Mouse (Mus musculus): ENCODE data around the gene Tmem239. TPM values are rescaled to one million over a fixed set of nuclear protein-coding genes. Genes with fewer than 3 reads are reported as not detected.

Tmem239 gene
- polyA plus RNA-seq, 1 experiment from 2014 or later, result not detected

DNA sequence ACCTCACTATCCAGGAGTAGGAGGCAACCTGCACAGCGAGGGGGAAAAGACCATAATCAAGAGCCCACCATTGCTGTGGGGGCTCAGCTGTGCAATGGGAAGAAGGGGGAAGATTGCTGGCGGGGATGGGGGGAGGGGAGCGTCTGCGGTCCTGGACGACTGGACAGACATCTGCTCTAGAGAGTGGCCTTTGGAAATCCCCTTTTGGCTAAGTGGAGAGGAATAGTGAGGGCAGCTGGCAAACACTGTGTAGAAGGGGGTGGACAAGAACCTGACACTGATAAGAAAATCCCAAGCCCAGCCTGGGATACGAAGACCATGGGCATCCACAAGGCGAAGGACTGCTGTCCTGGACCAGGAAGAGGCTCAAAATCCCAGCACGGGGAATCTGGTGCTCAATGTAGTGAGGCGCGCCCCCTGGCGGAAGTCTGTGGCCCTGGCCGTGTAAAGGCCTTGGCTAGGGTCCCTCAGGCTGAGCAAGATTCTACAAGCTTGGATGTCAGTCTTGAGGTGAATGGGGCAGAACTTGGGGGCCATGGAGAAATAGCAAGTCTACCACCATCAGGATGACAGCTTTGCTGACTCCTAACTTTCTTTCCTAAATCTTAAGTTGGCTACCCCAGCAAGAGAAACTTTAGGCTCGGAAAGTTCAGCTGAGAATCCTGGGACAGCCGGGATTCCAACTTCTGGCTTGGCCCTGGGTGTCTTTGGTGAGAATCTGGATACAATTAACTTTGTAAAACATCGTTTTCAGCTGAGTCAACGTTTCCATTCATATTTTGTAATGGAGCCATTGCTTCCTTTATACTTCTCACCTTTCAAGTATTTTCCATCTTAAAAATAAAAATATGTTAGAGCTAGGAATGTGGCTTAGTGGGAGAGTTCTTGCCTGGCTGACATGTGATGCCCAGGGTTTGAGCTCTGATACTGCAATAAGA lies 5.5 kb downstream of the Tmem239 start:
- Histone ChIP-seq H3K4me3 (ENCODE audit: control insufficient read depth in 1 of 2, insufficient read depth in 1 of 2, low read depth in 1 of 2, low read length in 2 of 2) (no peak overlapping the region), H3K9ac (ENCODE audit: low read length) (no peak overlapping the region), H3K27ac (replicated peaks in 1 of 2; ENCODE audit: control insufficient read depth in 1 of 2, insufficient read depth in 1 of 2, low read depth in 2 of 2, low read length in 2 of 2) (no peak overlapping the region), H3K27me3 (ENCODE audit: control insufficient read depth, insufficient read depth, low read length) (no peaks in the 10 kb centered on the region), H3K4me1 (ENCODE audit: control insufficient read depth in 2 of 2, insufficient read depth in 2 of 2, low read length in 2 of 2) (no peaks in the 10 kb centered on the region), H3K36me3 (ENCODE audit: control insufficient read depth, insufficient read depth, low read length) (no peaks in the 10 kb centered on the region), H3K9me3 (ENCODE audit: control insufficient read depth, low read length) (no peaks in the 10 kb centered on the region), H3K4me2 (ENCODE audit: low read length) (no peak overlapping the region)
- 33% methylated on average over 16 of the region's 16 CpGs for WGBS
- ATAC-seq (ENCODE audit: insufficient number of reproducible peaks, insufficient read depth, low FRiP score, low read depth), result no peak

DNA sequence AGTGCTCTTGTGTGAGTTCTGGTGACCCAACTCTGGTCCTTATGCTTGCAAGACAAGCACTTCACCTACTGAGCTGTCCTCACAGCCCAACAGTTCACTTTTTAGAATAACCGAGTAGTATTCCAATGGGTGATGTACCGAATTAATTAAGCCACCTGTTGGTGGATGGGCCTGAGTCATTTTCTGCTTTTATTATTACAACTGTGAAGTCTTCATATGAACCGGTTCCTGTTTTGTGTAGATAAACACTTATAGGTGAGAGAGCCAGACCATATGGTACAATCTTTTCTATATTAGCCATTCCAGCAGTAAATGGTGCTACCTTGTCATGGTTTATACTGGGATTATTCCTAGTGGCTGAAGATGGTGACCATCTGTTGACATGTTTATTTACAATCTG lies 6.5 kb downstream of the Tmem239 start:
- no peaks in the 10 kb centered on the region for H3K9me3 ChIP-seq (ENCODE audit: control insufficient read depth, low read length)
- no peak overlapping the region for H3K27ac ChIP-seq (replicated peaks in 1 of 2; ENCODE audit: control insufficient read depth in 1 of 2, insufficient read depth in 1 of 2, low read depth in 2 of 2, low read length in 2 of 2)
- H3K36me3 ChIP-seq (ENCODE audit: control insufficient read depth, insufficient read depth, low read length), result no peaks in the 10 kb centered on the region; the same call in 1 of the 2 replicates
- H3K27me3 ChIP-seq (ENCODE audit: control insufficient read depth, insufficient read depth, low read length), result no peaks in the 10 kb centered on the region
- 76% methylated on average over 3 of the region's 3 CpGs for WGBS
- no peak overlapping the region for H3K4me2 ChIP-seq (ENCODE audit: low read length)
- no peak overlapping the region for H3K9ac ChIP-seq (ENCODE audit: low read length)
- no peak for ATAC-seq (ENCODE audit: insufficient number of reproducible peaks, insufficient read depth, low FRiP score, low read depth)
- H3K4me1 ChIP-seq (ENCODE audit: control insufficient read depth in 2 of 2, insufficient read depth in 2 of 2, low read length in 2 of 2), result no peaks in the 10 kb centered on the region
- H3K4me3 ChIP-seq (ENCODE audit: control insufficient read depth in 1 of 2, insufficient read depth in 1 of 2, low read depth in 1 of 2, low read length in 2 of 2), result no peak overlapping the region

DNA sequence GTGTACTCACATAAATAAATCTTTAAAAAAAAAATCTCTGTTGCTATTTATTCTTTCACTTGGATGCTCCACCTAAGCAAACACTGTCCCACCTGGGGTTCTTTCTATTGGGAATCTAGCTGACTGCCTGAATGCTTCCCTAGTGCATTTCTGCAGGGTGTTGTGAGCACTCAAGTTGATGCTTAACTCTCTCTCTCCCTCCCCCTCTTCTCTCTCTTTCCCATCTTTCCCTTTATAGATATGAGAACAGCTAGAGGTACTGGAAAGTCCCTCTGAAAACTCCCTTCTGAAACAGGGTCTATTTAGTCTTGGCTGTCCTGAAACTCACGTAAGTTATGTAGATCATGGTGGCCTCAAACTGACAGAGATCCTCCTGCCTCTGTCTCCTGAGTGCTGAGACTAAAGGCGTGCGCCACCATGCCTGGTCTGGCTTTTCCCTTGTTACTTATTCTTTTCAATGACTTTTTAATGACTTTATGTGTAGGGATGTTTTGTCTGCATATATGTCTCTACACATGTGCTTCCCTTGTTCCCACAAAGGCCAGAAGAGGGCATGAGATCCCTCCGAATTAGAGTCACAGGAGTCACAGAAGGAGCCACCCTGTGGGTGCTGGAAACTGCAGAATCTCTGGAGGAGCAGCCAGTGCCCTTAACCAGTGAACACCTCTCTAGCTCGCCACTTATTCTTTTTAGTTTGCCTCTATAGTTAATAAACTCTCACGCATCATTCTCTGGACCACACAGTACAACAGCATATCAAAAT lies 8.0 kb downstream of the Tmem239 start:
- Histone ChIP-seq H3K9me3 (ENCODE audit: control insufficient read depth, low read length) (no peaks in the 10 kb centered on the region), H3K4me2 (ENCODE audit: low read length) (no peak overlapping the region), H3K27ac (replicated peaks in 1 of 2; ENCODE audit: control insufficient read depth in 1 of 2, insufficient read depth in 1 of 2, low read depth in 2 of 2, low read length in 2 of 2) (no peak overlapping the region), H3K27me3 (ENCODE audit: control insufficient read depth, insufficient read depth, low read length) (no peaks in the 10 kb centered on the region), H3K4me1 (ENCODE audit: control insufficient read depth in 2 of 2, insufficient read depth in 2 of 2, low read length in 2 of 2) (no peaks in the 10 kb centered on the region), H3K4me3 (ENCODE audit: control insufficient read depth in 1 of 2, insufficient read depth in 1 of 2, low read depth in 1 of 2, low read length in 2 of 2) (no peak overlapping the region), H3K9ac (ENCODE audit: low read length) (no peak overlapping the region), H3K36me3 (ENCODE audit: control insufficient read depth, insufficient read depth, low read length) (peaks cover 9% of the 10 kb centered on the region; the same call in 1 of the 2 replicates)
- ATAC-seq (ENCODE audit: insufficient number of reproducible peaks, insufficient read depth, low FRiP score, low read depth), result no peak
- 70% methylated on average over 6 of the region's 6 CpGs for WGBS

DNA sequence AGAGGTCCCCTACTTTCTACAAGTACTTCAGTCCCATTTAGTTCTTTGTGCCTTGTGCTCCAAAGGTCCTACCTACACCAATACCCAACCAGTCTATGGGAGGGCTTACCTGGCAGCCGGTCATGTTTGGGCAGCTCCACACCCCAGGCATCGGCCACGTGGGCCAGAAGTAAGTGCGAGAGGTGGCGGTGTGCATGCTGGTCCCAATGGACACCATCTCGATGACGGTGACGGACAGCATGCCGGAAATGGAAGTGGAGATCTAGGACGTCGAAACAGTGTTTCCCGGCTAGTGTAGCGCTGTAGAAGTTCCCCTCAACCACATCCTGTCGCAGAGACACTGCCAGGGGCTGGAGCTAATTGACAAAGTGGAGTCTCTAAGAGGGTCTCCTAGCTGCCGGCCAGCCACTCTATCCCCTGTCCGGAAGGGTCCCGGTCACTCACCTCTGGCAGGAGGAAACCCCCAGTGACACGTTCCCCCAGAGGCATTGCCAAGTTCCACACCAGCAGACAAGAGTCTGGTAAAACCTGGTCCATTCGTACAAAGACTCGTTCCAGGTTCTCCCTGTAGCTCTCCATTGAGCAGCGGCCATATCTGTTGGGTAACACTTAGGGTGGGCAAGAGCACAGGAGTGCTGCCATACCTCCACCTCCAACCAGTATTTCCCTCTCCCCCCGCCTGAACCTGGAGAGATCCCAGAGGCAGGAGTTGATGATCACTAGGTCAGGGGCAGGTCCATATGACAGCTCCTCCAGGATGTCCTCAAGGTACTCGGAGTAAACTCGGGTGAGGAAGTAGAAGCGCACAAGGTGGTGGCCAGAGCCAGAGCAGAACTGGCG lies 15.7 kb downstream of the Tmem239 start:
- H3K9ac ChIP-seq (ENCODE audit: low read length), result no peak overlapping the region
- no peak overlapping the region for H3K4me2 ChIP-seq (ENCODE audit: low read length)
- H3K36me3 ChIP-seq (ENCODE audit: control insufficient read depth, insufficient read depth, low read length), result peaks cover 15% of the 10 kb centered on the region
- no peak for ATAC-seq (ENCODE audit: insufficient number of reproducible peaks, insufficient read depth, low FRiP score, low read depth)
- no peaks in the 10 kb centered on the region for H3K9me3 ChIP-seq (ENCODE audit: control insufficient read depth, low read length)
- peaks cover 6 to 14% of the 10 kb centered on the region in 2 experiments for H3K4me1 ChIP-seq (ENCODE audit: control insufficient read depth in 2 of 2, insufficient read depth in 2 of 2, low read length in 2 of 2)
- no peaks in the 10 kb centered on the region for H3K27me3 ChIP-seq (ENCODE audit: control insufficient read depth, insufficient read depth, low read length)
- 94% methylated on average over 26 of the region's 26 CpGs for WGBS
- H3K27ac ChIP-seq (replicated peaks in 1 of 2; ENCODE audit: control insufficient read depth in 1 of 2, insufficient read depth in 1 of 2, low read depth in 2 of 2, low read length in 2 of 2), result no peak overlapping the region
- H3K4me3 ChIP-seq (ENCODE audit: control insufficient read depth in 1 of 2, insufficient read depth in 1 of 2, low read depth in 1 of 2, low read length in 2 of 2), result no peak overlapping the region

DNA sequence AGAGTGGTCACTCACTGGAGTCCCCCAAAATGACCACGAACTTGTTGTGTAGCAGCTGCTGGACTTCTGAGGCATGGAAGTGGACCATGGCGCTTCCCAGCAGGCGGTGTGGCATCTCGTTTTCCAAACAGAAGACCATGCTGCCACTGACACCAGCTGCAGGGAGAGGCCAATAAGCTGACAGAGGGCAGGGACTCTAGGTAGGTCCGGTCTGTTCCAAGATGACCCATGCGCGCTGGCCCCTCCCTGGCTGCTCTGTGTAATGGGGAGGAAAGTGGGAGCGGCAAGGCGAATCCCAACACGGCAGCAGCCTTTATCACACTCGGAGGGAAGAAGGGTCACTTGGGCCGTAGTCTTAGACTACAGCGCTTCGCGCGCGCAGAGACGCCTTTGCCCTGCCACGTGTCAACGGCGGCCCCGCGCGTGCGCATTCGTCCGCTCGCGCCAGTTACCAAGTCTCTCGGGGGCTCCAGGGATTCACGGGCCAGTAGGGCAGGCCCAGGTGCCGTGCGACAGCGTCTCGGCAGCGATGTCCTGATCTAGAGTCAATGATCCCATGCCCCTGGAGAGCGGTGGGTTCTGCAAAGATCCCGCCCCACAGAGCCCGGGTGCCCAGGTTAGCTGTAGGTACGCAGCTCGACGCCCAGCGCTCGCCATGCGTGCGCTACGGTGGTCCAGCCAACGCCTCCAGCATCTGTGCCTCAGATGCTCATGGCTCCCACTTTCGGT lies 17.3 kb downstream of the Tmem239 start:
- H3K4me1 ChIP-seq (ENCODE audit: control insufficient read depth in 2 of 2, insufficient read depth in 2 of 2, low read length in 2 of 2), result peaks cover 6 to 14% of the 10 kb centered on the region in 2 experiments
- H3K27me3 ChIP-seq (ENCODE audit: control insufficient read depth, insufficient read depth, low read length), result no peaks in the 10 kb centered on the region
- ATAC-seq (ENCODE audit: insufficient number of reproducible peaks, insufficient read depth, low FRiP score, low read depth), result peak; percentile 58
- peak overlapping the region; percentile 67 to 90 for H3K4me3 ChIP-seq (ENCODE audit: control insufficient read depth in 1 of 2, insufficient read depth in 1 of 2, low read depth in 1 of 2, low read length in 2 of 2)
- peaks cover 17% of the 10 kb centered on the region for H3K36me3 ChIP-seq (ENCODE audit: control insufficient read depth, insufficient read depth, low read length)
- peak overlapping the region; percentile 89 for H3K9ac ChIP-seq (ENCODE audit: low read length)
- 12% methylated on average over 49 of the region's 49 CpGs for WGBS
- no peaks in the 10 kb centered on the region for H3K9me3 ChIP-seq (ENCODE audit: control insufficient read depth, low read length)
- H3K4me2 ChIP-seq (ENCODE audit: low read length), result peak overlapping the region; percentile 97
- H3K27ac ChIP-seq (replicated peaks in 1 of 2; ENCODE audit: control insufficient read depth in 1 of 2, insufficient read depth in 1 of 2, low read depth in 2 of 2, low read length in 2 of 2), result peak overlapping the region; percentile 78 to 86

DNA sequence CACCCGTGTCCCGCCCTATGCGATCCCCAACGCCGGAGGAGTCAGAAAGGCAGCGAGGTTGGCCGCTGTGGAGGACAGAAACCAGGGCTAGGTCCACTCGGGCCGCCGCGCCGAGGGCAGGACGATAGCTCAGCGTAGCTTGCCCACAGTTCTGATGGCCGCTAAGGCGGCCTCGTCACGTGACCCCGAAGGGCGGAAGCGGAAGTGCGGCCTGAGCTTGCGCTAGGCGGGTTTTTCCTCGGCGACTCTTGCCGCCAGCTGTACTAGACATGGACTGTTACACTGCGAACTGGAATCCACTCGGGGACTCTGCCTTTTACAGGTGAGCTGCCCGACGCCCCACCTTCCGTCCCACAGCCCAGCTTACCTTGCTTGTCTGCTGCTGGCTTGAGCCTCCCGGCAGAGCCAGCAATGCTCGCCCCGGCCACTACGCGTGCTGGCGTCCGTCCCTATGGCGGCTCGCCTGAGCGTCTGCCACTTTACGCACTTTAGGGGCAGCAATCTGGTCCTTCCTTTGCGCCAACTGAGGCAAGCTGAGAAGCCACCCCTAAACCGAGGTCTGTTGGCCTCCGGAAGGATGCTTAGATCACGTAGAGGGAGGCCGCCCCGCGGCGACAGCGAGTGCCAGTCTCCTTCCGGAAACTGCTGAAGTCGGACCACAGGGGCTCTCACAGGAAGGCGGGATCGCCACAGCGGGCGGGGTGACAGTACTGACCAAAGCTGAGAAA lies 18.0 kb downstream of the Tmem239 start, which contains the start of the genes Vps16 and Pced1a:
Vps16 (plus strand) TSS at position 214 of the 728 bp plus-strand sequence.
Pced1a (minus strand) TSS at position 576 of the 728 bp plus-strand sequence.
- Histone ChIP-seq H3K27ac (replicated peaks in 1 of 2; ENCODE audit: control insufficient read depth in 1 of 2, insufficient read depth in 1 of 2, low read depth in 2 of 2, low read length in 2 of 2) (peak within 1 kb of the TSS; percentile 78 to 86), H3K36me3 (ENCODE audit: control insufficient read depth, insufficient read depth, low read length) (peaks cover 10% of the 10 kb centered on the region), H3K27me3 (ENCODE audit: control insufficient read depth, insufficient read depth, low read length) (no peaks in the 10 kb centered on the region), H3K4me3 (ENCODE audit: control insufficient read depth in 1 of 2, insufficient read depth in 1 of 2, low read depth in 1 of 2, low read length in 2 of 2) (peak within 1 kb of the TSS; percentile 67 to 90), H3K9me3 (ENCODE audit: control insufficient read depth, low read length) (no peaks in the 10 kb centered on the region), H3K9ac (ENCODE audit: low read length) (peak within 1 kb of the TSS; percentile 89), H3K4me2 (ENCODE audit: low read length) (peak within 1 kb of the TSS; percentile 97), H3K4me1 (ENCODE audit: control insufficient read depth in 2 of 2, insufficient read depth in 2 of 2, low read length in 2 of 2) (peaks cover 6 to 14% of the 10 kb centered on the region in 2 experiments)
- ATAC-seq (ENCODE audit: insufficient number of reproducible peaks, insufficient read depth, low FRiP score, low read depth), result peak; percentile 91
- WGBS, result under 1% methylated on average over 58 of the region's 58 CpGs

Data from heart, embryonic 14.5 days (tissue).